Mouse (Mus musculus) frontal cortex, adult 2 months (tissue): ENCODE data around the gene Nav1. TPM values are rescaled to one million over a fixed set of nuclear protein-coding genes. Genes with fewer than 3 reads are reported as not detected.
"Not testable (repeated sequence)": the region's sequence is repeated elsewhere in the genome, so short reads cannot be mapped to it uniquely, and the experiment has no call there.

Experiments
- DNase-seq, 2 experiments: peaks; one replicate each; pipeline ENCODE4 v3.0.0; 2022; ENCODE audit warnings: low spot score in 1 of 2; ENCODE audit errors: extremely low spot score in 1 of 2
- polyA plus RNA-seq: library from polyadenylated mRNA; depleted of rRNA; stranded (reverse); fragments of >200 nt; gene quantifications from 2 replicates; pipeline ENCODE4 v1.2.3, GENCODE M21; 2012

The Nav1 gene
- polyA plus RNA-seq, 1 experiment, result 61.9 TPM

GRCm38 (mm10) chr1:135498455-135499358 is 108.4 kb downstream of the Nav1 start:
- no peak for DNase-seq

GRCm38 (mm10) chr1:135495048-135495447 is 112.0 kb downstream of the Nav1 start:
- no peak for DNase-seq

GRCm38 (mm10) chr1:135493862-135494261 is 113.2 kb downstream of the Nav1 start:
- DNase-seq, result no peak

- DNase-seq, result no peak
Observed at GRCm38 (mm10) chr1:135492406-135492805, 114.7 kb downstream of the Nav1 start.

GRCm38 (mm10) chr1:135490931-135491666 is 116.0 kb downstream of the Nav1 start:
- DNase-seq, result no peak

- no peak for DNase-seq
Observed at GRCm38 (mm10) chr1:135488879-135489278, 118.2 kb downstream of the Nav1 start.

- DNase-seq, result no peak
Observed at GRCm38 (mm10) chr1:135485179-135485578, 121.9 kb downstream of the Nav1 start.

GRCm38 (mm10) chr1:135484503-135485051 is 122.5 kb downstream of the Nav1 start:
- DNase-seq, result not testable (repeated sequence)

GRCm38 (mm10) chr1:135483971-135484370 is 123.1 kb downstream of the Nav1 start:
- no peak for DNase-seq

- no peak for DNase-seq
Observed at GRCm38 (mm10) chr1:135482666-135483065, 124.4 kb downstream of the Nav1 start.

GRCm38 (mm10) chr1:135481656-135482055 is 125.4 kb downstream of the Nav1 start:
- no peak for DNase-seq

- no peak for DNase-seq
Observed at GRCm38 (mm10) chr1:135480815-135481214, 126.3 kb downstream of the Nav1 start.

- DNase-seq, result no peak
Observed at GRCm38 (mm10) chr1:135475571-135475895, 131.6 kb downstream of the Nav1 start.

- no peak for DNase-seq
Observed at GRCm38 (mm10) chr1:135474861-135475570, 132.1 kb downstream of the Nav1 start.

- DNase-seq, result no peak
Observed at GRCm38 (mm10) chr1:135472536-135472935, 134.6 kb downstream of the Nav1 start.

GRCm38 (mm10) chr1:135471742-135472141 is 135.4 kb downstream of the Nav1 start:
- no peak for DNase-seq

- DNase-seq, result no peak
Observed at GRCm38 (mm10) chr1:135470546-135470945, 136.5 kb downstream of the Nav1 start.

GRCm38 (mm10) chr1:135467462-135467861 is 139.6 kb downstream of the Nav1 start:
- no peak for DNase-seq

- DNase-seq, result no peak
Observed at GRCm38 (mm10) chr1:135466935-135467334, 140.2 kb downstream of the Nav1 start.

- DNase-seq, result no peak
Observed at GRCm38 (mm10) chr1:135465734-135466133, 141.4 kb downstream of the Nav1 start.

- DNase-seq, result no peak
Observed at GRCm38 (mm10) chr1:135462736-135463135, 144.4 kb downstream of the Nav1 start.
